Mouse (Mus musculus) frontal cortex, adult (tissue): ENCODE measurements around the gene Tmem239.
"Not testable (repeated sequence)": the region's sequence is repeated elsewhere in the genome, so short reads cannot be mapped to it uniquely, and the experiment has no call there.

ENCODE experiments used
- ATAC-seq: cut with Nextera tagmentation; 2 replicates; pipeline ENCODE4 v1.9.2; 2017; ENCODE audit warnings: mild to moderate bottlenecking, moderate library complexity, mixed read lengths; ENCODE audit not compliant: low TSS enrichment

The Tmem239 gene

DNA sequence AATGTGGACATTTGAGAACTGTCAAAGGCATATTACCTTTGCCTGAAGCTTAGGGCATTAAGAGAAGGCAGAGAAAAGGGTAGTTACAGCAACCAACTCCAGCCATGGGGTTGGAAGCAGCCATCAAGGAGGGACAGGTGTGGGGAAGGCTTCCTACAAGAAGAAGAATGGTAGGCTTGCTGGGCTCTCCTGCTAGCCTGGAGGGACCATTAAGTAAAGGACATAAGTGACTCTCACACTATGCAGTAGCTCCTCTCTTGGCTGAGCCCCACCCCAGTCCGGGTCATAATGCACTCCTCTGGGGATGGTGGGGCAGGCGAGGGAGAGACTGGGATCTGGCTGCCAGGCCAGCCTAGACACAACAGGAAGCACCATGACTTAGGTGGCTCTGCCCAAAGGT is at the start of gene Tmem239:
Gene Tmem239, plus strand, starts transcription at position 301 of the 400 bp plus-strand sequence.
- ATAC-seq, result no peak

- no peak for ATAC-seq
Measured at GRCm38 (mm10) chr2:130357551-130357950, 48.7 kb upstream of the Tmem239 start.

- ATAC-seq, result no peak
Measured at GRCm38 (mm10) chr2:130358852-130359251, 47.4 kb upstream of the Tmem239 start.

DNA sequence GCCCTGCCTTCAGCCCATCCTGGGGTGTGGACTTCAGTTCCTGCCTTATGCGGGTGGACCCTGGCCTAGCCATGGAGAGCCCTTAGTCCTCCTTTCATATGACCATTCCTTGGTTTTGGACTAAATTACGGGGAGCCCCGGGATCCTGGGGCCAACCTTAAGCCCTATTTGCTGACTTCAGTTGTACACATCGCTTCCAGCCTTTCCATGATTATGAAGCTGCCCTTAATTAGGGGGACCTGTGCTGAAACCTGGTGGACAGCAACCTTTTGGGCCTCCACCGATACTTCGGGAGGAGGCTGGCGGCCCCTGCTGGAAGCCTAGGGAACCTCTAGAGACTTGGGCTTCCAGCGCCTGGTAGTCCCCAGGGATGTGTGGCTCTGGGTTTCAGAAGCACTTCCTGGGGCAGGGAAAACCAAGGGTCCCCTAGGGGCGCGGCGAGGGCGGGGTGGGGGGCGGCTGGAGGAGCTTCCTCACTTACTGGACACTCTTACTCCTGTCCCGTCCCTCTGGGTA is 43.7 kb upstream of the Tmem239 start:
- ATAC-seq, result peak; percentile 77; the same call in 1 of the 2 replicates

DNA sequence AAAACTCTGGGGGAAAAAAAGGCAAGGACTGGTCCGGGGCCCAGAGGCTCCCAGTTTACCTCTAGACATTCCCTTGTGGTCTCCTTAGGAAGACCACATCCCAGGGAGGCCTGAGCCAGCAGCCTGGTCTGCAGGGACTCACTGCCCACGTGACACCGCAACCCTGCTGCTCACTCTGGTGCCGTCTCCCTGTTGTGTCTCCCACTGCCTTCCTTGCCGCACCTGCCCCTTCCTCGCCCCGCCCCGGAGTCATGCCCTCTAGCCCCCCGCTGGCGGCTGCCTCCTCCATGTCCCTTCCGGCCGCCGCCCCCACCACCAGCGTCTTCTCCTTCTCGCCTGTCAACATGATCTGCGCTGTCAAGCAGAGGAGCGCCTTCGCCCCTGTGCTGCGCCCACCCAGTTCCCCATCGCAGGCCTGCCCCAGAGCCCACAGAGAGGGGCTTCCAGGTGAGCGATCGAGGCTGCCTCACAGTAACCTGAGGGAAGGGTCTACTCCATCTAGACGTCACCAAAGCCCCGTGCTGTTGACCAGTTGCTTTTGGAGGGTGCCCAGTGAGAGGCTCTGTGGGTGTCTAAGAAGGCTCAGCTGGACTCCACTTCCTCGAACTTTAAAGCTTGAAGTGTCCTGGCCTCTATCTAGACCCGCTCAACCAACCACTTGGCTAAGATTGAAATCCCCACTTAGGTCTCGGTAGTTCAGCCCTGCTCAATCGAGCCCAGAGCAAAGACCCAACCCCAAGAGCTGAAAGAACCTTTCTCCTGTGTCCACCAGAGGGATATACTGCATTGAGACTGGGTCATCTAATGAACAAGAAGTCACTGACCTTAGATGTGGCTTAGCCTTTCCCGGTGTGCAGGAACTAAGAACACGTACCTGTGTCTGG is 40.8 kb upstream of the Tmem239 start:
- ATAC-seq, result no peak

DNA sequence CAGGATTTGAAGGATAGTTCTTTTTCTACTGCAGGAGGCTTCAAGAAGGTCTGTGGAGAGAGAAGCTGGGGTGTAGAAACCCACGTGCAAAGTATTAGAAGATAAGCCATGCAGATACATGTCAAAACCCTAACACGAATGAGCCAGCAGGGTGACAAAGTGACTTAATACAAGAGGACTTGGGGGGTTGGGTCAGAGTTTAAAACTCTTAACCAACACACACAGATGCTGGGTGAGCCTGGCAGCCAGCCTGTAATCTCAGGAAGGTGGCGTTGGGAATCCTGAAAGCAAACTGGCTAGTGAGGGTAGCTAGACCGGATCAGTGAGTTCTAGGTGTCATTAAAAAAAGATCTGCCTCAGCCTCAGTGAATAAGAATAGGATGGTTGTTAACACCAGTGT is 38.9 kb upstream of the Tmem239 start:
- ATAC-seq, result no peak

DNA sequence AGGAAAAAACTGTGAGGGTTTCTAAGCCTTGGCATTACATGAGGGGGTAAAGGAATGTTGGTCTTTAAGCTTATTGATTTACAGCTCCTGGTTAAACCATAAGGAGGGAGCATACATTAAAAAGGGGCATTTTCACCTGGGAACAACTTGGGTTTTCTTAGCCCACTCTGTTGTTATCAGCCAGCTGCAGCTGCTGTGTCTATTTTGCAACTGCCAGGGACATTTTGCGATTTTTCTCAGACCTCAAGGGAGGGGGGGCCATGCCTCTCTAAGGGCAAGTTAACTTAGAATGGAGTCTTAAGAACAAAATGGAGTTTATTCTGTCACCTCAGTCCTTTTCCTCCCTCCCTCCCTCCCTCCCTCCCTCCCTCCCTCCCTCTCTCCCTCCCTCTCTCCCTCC is 33.3 kb upstream of the Tmem239 start:
- not testable (repeated sequence) for ATAC-seq

DNA sequence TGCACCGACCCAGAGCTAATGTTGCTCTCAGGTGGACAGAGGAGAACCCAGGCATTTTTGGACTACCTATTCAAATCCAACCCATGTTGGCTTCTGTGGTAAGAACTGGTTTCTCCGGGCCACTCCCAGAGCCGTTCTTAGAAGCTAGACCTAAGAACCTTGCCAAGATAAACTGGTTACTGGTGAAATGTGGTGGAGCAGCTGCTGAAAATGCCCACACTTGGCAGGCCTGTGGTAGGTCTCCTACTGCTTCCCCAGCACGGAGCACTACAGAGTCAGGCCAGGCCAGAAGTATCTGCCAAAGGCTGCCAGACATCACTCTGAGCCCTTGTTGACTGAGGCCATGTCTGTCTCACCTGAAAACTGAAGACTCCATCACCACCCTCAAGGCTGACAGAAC is 31.3 kb upstream of the Tmem239 start:
- ATAC-seq, result no peak

DNA sequence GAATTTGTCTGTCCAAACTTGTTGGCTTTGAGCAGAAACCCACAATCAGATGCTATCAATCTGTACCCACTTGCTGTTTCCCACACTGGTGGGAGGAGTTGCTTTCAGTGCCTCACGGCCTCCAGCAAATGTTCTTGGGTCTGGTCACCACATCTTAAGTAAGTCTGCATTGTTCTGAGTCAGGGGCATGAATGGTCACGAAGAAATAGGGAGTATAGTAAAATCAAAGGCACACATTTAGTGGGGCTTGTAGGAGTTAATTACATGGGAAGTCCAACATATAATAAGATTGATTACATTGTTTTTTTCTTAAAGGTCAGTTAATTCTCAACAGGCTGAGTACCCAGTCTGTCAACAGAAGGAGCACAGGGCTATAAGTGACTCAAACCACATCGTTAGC is 23.1 kb upstream of the Tmem239 start:
- no peak for ATAC-seq

DNA sequence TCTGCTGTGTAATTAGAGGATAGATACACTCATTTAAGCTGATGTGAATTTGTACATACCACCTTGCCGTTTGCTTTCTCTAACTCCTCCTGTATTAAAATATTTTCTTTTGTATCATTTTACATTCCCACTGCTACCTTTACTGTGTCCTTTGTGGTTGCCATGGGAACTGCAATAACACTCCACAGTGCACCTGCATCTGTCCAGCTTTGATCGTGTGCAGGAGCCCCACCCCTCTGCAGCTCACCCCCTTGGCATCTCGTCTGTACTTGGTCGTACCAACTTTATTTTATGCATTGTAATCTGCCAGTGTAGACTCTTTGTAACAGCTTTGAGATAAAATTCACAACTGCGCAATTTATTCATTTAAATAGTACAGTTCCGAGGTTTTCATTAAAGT is 22.4 kb upstream of the Tmem239 start:
- ATAC-seq, result no peak

DNA sequence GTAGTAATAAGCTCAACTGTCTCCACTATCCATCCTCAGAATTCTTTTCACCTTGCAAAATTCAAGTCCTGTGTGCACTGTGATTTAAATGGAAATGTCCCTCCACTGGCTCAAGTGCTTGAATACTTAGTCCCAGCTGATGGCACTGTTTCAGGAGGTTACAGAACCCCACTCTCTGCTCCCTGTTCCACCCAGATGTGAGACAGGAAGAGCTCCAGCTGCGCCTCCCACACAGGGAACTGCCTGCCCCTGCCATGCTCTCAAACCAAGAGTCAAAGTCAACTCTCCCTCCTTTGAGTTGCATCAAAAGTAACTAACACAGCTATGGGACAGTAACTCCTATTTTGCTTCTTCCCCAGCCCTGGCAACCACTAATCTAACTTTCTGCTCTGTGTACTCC is 20.1 kb upstream of the Tmem239 start:
- no peak for ATAC-seq

GRCm38 (mm10) chr2:130388796-130389195 is 17.5 kb upstream of the Tmem239 start:
- ATAC-seq, result no peak

- ATAC-seq, result no peak
Measured at GRCm38 (mm10) chr2:130390993-130391625, 15.2 kb upstream of the Tmem239 start.

GRCm38 (mm10) chr2:130392836-130393235 is 13.4 kb upstream of the Tmem239 start:
- ATAC-seq, result no peak

DNA sequence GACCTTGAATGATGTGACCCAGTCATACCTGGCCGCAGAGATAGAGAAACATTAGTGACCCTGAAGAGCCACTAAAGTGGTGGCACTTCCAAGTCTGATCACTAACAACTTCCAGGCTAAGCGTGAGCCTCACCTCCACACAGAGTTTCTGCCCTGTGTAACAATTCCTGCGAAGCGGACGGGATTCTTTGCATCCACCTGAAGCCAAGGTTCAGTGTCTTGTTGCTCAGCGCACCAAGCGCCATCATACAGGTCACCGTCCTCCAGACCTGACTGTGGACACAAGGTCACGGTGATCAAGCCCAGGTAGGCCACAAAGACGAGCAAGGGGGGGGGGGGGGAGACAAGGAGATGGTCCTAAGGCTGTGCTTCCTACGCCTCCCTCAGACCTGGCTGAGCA is 10.6 kb upstream of the Tmem239 start:
- ATAC-seq, result no peak

DNA sequence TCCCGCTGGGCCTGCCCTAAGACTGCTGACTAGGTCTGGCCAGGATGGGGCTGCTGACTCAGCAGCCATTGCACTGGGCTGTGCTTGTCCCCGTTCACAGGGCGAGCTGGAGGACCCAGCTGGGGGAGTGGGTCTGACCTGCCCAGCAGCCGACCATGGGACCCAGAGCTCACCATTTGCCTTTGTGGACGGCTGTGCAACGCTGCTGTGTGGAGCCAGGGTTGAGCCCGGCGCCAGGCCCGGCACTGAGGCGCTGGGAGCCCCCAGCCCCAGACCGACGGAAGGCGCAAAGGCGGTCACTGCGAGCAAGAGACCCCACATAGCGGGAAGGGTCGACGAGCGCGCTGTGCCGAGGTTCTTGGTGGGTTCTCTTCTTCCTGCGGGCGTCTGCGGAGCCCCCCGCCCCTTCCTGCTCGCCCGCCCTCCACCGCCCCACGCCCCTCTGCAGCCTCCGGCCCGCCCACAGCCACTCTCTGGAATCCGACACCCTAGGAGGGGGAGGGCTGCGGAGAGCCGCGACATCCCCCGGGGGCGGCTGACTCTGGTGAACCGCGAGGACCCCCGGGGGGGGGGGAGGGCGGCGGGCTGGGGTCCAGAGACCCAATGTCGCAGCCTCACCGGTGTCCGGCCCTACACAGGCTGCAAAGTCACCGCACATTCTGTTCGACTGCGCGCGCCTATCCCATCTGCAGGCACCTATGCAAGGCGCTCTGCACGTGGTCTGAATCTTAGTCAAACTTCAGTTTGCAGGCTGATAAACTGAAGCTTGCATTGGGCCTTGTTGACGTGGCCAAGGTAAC is 8.9 kb upstream of the Tmem239 start, which contains the start of gene Cpxm1:
Gene Cpxm1, minus strand, starts transcription at position 389 of the 800 bp plus-strand sequence.
- ATAC-seq, result peak; percentile 9; the same call in 1 of the 2 replicates

GRCm38 (mm10) chr2:130398091-130398490 is 8.2 kb upstream of the Tmem239 start:
- peak; percentile 38; the same call in 1 of the 2 replicates for ATAC-seq

GRCm38 (mm10) chr2:130400046-130400445 is 6.2 kb upstream of the Tmem239 start:
- no peak for ATAC-seq

- no peak for ATAC-seq
Measured at GRCm38 (mm10) chr2:130401891-130402290, 4.4 kb upstream of the Tmem239 start.

DNA sequence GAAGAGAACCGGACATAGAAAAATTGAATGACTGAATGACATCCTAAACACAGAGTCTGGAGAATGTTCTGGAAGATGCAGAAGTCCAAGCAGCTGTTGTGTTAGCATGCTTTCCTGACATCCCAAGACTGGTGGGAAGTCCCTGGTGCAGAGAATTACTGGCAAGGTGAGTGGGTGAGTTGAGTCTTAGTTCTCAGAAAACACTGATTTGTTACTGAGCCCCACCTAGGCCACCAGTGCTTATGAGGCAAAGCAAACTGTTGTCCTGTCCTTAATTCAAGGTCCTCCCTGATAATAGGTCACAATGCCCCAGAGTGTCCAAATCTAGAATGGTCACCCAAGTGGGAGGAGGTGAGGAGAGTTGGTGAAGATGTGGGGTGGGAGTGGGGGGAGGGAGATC is 1.3 kb upstream of the Tmem239 start, which contains the start of the genes Gm28372 and 1700020A23Rik:
Gene Gm28372, plus strand, starts transcription at position 301 of the 400 bp plus-strand sequence.
Gene 1700020A23Rik, plus strand, starts transcription at position 321 of the 400 bp plus-strand sequence.
- ATAC-seq, result no peak

DNA sequence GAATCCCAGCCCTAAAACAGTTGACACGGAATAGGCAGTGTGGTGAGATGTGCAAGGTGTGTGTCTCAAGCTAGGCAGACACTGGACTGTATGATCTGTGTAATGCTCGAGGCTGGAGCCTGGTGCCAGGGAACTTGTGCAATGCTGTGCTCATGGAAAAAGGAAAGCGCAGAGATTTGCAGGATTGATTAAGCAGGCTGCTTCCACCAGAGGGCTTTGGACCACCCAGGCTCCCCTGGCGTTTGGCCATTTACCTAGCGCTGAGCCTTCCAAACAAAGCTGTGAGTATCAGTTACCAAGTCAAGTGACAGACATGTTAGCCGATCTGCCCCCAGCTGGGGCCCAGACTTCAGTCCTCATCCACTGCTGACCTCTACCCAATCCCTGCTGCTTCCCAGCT is 1.9 kb downstream of the Tmem239 start:
- ATAC-seq, result no peak
